Mouse (Mus musculus): ENCODE results near the gene Gucy2e.

GRCm38 (mm10) chr11:69197743-69198142, 39.1 kb downstream of the Gucy2e start, which contains the start of gene Alox8:
- TF ChIP-seq FLI1 (IDR thresholded peaks at IDR 0.05; ENCODE audit: low read length) (no peak), GATA1 (IDR thresholded peaks at IDR 0.05; ENCODE audit: borderline replicate concordance, low read length) (no peak)
